Mouse (Mus musculus): Measurements from ENCODE around the gene Zfp740.

- TF ChIP-seq CTCF (IDR thresholded peaks at IDR 0.05; ENCODE audit: borderline replicate concordance, insufficient read depth, low read depth, low read length) (no peak), POLR2A (IDR thresholded peaks at IDR 0.05; ENCODE audit: borderline replicate concordance, insufficient read depth, low read length) (no peak)
These were observed 39.0 kb upstream of the Zfp740 start for GRCm38 (mm10) chr15:102163900-102164693.

Measured in cerebellum, adult 2 months (tissue).